Mouse (Mus musculus) CD4-positive, CD25-positive, alpha-beta regulatory T cell, adult 4 months (primary cell): ENCODE data around the gene Tmcc3. TPM values are rescaled to one million over a fixed set of nuclear protein-coding genes. Genes with fewer than 3 reads are reported as not detected.

Source experiments
- ATAC-seq: one replicate; pipeline ENCODE4 v1.8.0; 2017
- polyA plus RNA-seq, 2 experiments: library from polyadenylated mRNA; unstranded; fragments of 100-300 nt; shearing (Covaris generic); gene quantifications; one replicate each; pipeline ENCODE4 v1.2.1; 2017

The Tmcc3 gene
- polyA plus RNA-seq, 2 experiments from 2014 or later, result 1.2 to 2.2 TPM

- ATAC-seq, result no peak
Observed at GRCm38 (mm10) chr10:94332358-94333137, 20.8 kb downstream of the Tmcc3 start.

- no peak for ATAC-seq
Observed at GRCm38 (mm10) chr10:94333328-94333727, 21.6 kb downstream of the Tmcc3 start.

- no peak for ATAC-seq
Observed at GRCm38 (mm10) chr10:94335047-94335446, 23.3 kb downstream of the Tmcc3 start.

- no peak for ATAC-seq
Observed at GRCm38 (mm10) chr10:94336071-94336470, 24.3 kb downstream of the Tmcc3 start.

- no peak for ATAC-seq
Observed at GRCm38 (mm10) chr10:94341501-94341900, 29.8 kb downstream of the Tmcc3 start.

GRCm38 (mm10) chr10:94342256-94342655, 30.5 kb downstream of the Tmcc3 start:
- no peak for ATAC-seq

GRCm38 (mm10) chr10:94343581-94343980, 31.8 kb downstream of the Tmcc3 start:
- ATAC-seq, result no peak

- ATAC-seq, result no peak
Observed at GRCm38 (mm10) chr10:94344631-94345417, 33.1 kb downstream of the Tmcc3 start.

GRCm38 (mm10) chr10:94345509-94346252, 33.9 kb downstream of the Tmcc3 start:
- ATAC-seq, result no peak

GRCm38 (mm10) chr10:94346596-94346995, 34.8 kb downstream of the Tmcc3 start:
- ATAC-seq, result no peak

GRCm38 (mm10) chr10:94347296-94347695, 35.5 kb downstream of the Tmcc3 start:
- ATAC-seq, result no peak

- no peak for ATAC-seq
Observed at GRCm38 (mm10) chr10:94347959-94348358, 36.2 kb downstream of the Tmcc3 start.

GRCm38 (mm10) chr10:94350207-94350606, 38.5 kb downstream of the Tmcc3 start:
- no peak for ATAC-seq

- ATAC-seq, result no peak
Observed at GRCm38 (mm10) chr10:94350896-94351661, 39.3 kb downstream of the Tmcc3 start.

- no peak for ATAC-seq
Observed at GRCm38 (mm10) chr10:94352172-94352876, 40.6 kb downstream of the Tmcc3 start.

GRCm38 (mm10) chr10:94352877-94353853, 41.4 kb downstream of the Tmcc3 start:
- ATAC-seq, result no peak

GRCm38 (mm10) chr10:94354005-94354404, 42.3 kb downstream of the Tmcc3 start:
- no peak for ATAC-seq

GRCm38 (mm10) chr10:94354427-94354826, 42.7 kb downstream of the Tmcc3 start:
- no peak for ATAC-seq

GRCm38 (mm10) chr10:94356504-94357169, 44.9 kb downstream of the Tmcc3 start:
- no peak for ATAC-seq

GRCm38 (mm10) chr10:94360664-94361063, 48.9 kb downstream of the Tmcc3 start:
- no peak for ATAC-seq
